Mouse (Mus musculus): ENCODE data around the gene Tex26.

- TF ChIP-seq CTCF (IDR thresholded peaks at IDR 0.05; ENCODE audit: extremely low read depth, insufficient read depth, insufficient read length, insufficient replicate concordance) (no peak), POLR2A (IDR thresholded peaks at IDR 0.05; ENCODE audit: low read depth, low read length) (no peak)
These were observed 75.4 kb downstream of the Tex26 start for GRCm38 (mm10) chr5:149514890-149515289.
